In the genomic region with DNA sequence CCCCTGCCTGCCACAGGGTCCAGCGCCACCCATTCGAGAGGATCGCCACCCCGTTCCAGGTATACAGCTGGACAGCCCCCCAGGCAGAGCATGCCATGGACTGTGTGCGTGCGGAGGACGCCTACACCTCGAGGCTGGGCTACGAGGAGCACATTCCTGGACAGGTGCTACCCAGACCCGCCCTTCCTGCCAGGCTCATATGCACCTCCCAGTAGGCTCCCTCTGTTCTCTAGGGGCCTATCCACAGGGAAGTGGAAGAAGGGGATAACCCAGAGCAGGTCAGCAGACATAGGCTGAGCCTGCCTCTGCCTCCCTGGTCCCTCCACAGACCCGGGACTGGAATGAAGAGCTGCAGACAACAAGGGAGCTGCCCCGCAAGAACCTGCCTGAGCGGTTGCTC, we compare ENCODE assay signal across 25 mouse cellular contexts. TPM values are rescaled to one million over a fixed set of nuclear protein-coding genes. Genes with fewer than 3 reads are reported as not detected.
DNase-seq lines count a peak whose midpoint lies in the region; ATAC-seq and TF ChIP-seq lines count a peak whose summit lies in the region.
"Had no signal": no experiment of that assay in that cellular context is flagged by ENCODE, and none has a peak within 500 bp of the region (broad histone marks: within the 10 kb centered on the region; RNA-seq: fewer than 3 reads in every experiment).

No protein-coding gene starts in this region.

- TF ChIP-seq CTCF in stomach, postnatal 0 days (IDR thresholded peaks at IDR 0.05; ENCODE audit: low read depth): no peak
- TF ChIP-seq CTCF in gastrocnemius, adult 2 months (IDR thresholded peaks at IDR 0.05): no peak

- 93% methylated on average over 13 of the region's 13 CpGs for WGBS in stomach, embryonic 16.5 days
- WGBS in stomach, postnatal 0 days: 92% methylated on average over 13 of the region's 13 CpGs
- WGBS in intestine, embryonic 15.5 days: 92% methylated on average over 13 of the region's 13 CpGs

- no peaks in the 10 kb centered on the region for H3K27me3 ChIP-seq in stomach, embryonic 16.5 days (ENCODE audit: control insufficient read depth, insufficient read depth, low read length)
- no peaks in the 10 kb centered on the region for H3K27me3 ChIP-seq in stomach, postnatal 0 days (ENCODE audit: control insufficient read depth, insufficient read depth, low read length)
- no peaks in the 10 kb centered on the region for H3K27me3 ChIP-seq in intestine, embryonic 15.5 days (replicated peaks)
- H3K27me3 ChIP-seq: heart, embryonic 12.5 days; heart, embryonic 15.5 days; hindbrain, embryonic 12.5 days; hindbrain, embryonic 15.5 days had no signal

- no peak overlapping the region for H3K27ac ChIP-seq in stomach, embryonic 16.5 days (ENCODE audit: low read length)
- H3K27ac ChIP-seq in stomach, postnatal 0 days (replicated peaks): no peak overlapping the region
- H3K27ac ChIP-seq in intestine, embryonic 15.5 days: no peak overlapping the region
- H3K27ac ChIP-seq in gastrocnemius, adult 2 months: no peak overlapping the region
- H3K27ac ChIP-seq: heart, embryonic 15.5 days; hindbrain, embryonic 12.5 days; hindbrain, embryonic 15.5 days had no signal

- no peaks in the 10 kb centered on the region for H3K4me1 ChIP-seq in stomach, embryonic 16.5 days (ENCODE audit: control insufficient read depth, insufficient read depth, low read length)
- no peaks in the 10 kb centered on the region for H3K4me1 ChIP-seq in stomach, postnatal 0 days (replicated peaks; ENCODE audit: control insufficient read depth, insufficient read depth)
- H3K4me1 ChIP-seq in intestine, embryonic 15.5 days (replicated peaks): no peaks in the 10 kb centered on the region
- H3K4me1 ChIP-seq: hindbrain, embryonic 12.5 days; hindbrain, embryonic 15.5 days had no signal

- no peak for TF ChIP-seq EP300 in stomach, postnatal 0 days (optimal IDR thresholded peaks at IDR 0.05)

- peak; percentile 87 for DNase-seq in heart, adult 11 months
- no peak for DNase-seq in heart, postnatal 4 days
- DNase-seq in stomach, postnatal 0 days (ENCODE audit: low spot score): no peak
- DNase-seq in gastrocnemius, adult 2 months: no peak
- DNase-seq: adrenal gland, adult 8-10 months; adrenal gland, postnatal 25 days; cerebellum, adult 11-12 months; cerebellum, adult 9-10 months; cerebellum, postnatal 25 days; forebrain, postnatal 0 days; gastrocnemius, postnatal 10 days; heart, postnatal 10 days; kidney, adult 11 months; kidney, adult 8-10 months had no signal

- no peaks in the 10 kb centered on the region; the same call in 1 of the 2 replicates for H3K9me3 ChIP-seq in stomach, embryonic 16.5 days (replicated peaks; ENCODE audit: control insufficient read depth, low read length)
- no peaks in the 10 kb centered on the region for H3K9me3 ChIP-seq in stomach, postnatal 0 days (ENCODE audit: control insufficient read depth, low read length)
- H3K9me3 ChIP-seq in intestine, embryonic 15.5 days: no peaks in the 10 kb centered on the region
- H3K9me3 ChIP-seq: heart, embryonic 12.5 days; hindbrain, embryonic 12.5 days; hindbrain, embryonic 15.5 days had no signal

- intact Hi-C loops in gastrocnemius, adult 2 months (cut with DNase I): no loop called here

- ATAC-seq in stomach, embryonic 16.5 days (ENCODE audit: insufficient read depth, low FRiP score): peak; percentile 42; the same call in 1 of the 2 replicates
- no peak for ATAC-seq in stomach, postnatal 0 days (ENCODE audit: low FRiP score, low TSS enrichment)
- ATAC-seq in intestine, embryonic 15.5 days: 0 out of 2 replicates have a peak, but pooled peaks have one; percentile 19
- no peak for ATAC-seq in CD4-positive, CD25-positive, alpha-beta regulatory T cell, adult 4 months
- ATAC-seq: activated CD4-positive, CD25-positive, alpha-beta regulatory T cell, adult 4 months; forebrain, embryonic 14.5 days; forebrain, postnatal 0 days had no signal

- no peak overlapping the region for H3K9ac ChIP-seq in stomach, embryonic 16.5 days (ENCODE audit: low read length)
- H3K9ac ChIP-seq in stomach, postnatal 0 days (ENCODE audit: low read length): no peak overlapping the region
- no peak overlapping the region for H3K9ac ChIP-seq in intestine, embryonic 15.5 days
- H3K9ac ChIP-seq: forebrain, postnatal 0 days; heart, embryonic 12.5 days; heart, embryonic 15.5 days; hindbrain, embryonic 12.5 days; hindbrain, embryonic 15.5 days had no signal

- H3K36me3 ChIP-seq in stomach, embryonic 16.5 days (ENCODE audit: control insufficient read depth, insufficient read depth, low read length): peaks cover 36% of the 10 kb centered on the region
- H3K36me3 ChIP-seq in stomach, postnatal 0 days (ENCODE audit: control insufficient read depth, insufficient read depth, low read length): peaks cover 52% of the 10 kb centered on the region
- peaks cover 71% of the 10 kb centered on the region for H3K36me3 ChIP-seq in intestine, embryonic 15.5 days

- no peak overlapping the region for H3K4me3 ChIP-seq in stomach, embryonic 16.5 days (replicated peaks; ENCODE audit: low read length)
- no peak overlapping the region for H3K4me3 ChIP-seq in stomach, postnatal 0 days (ENCODE audit: low read depth, low read length)
- no peak overlapping the region for H3K4me3 ChIP-seq in intestine, embryonic 15.5 days (replicated peaks)
- H3K4me3 ChIP-seq in gastrocnemius, adult 2 months: no peak overlapping the region
- H3K4me3 ChIP-seq: heart, embryonic 12.5 days; heart, embryonic 15.5 days; hindbrain, embryonic 12.5 days; hindbrain, embryonic 15.5 days had no signal

- H3K4me2 ChIP-seq in stomach, embryonic 16.5 days (ENCODE audit: low read depth, low read length): no peak overlapping the region
- H3K4me2 ChIP-seq in stomach, postnatal 0 days (replicated peaks; ENCODE audit: low read depth): no peak overlapping the region
- no peak overlapping the region for H3K4me2 ChIP-seq in intestine, embryonic 15.5 days (replicated peaks)
- H3K4me2 ChIP-seq: heart, embryonic 12.5 days; heart, embryonic 15.5 days; hindbrain, embryonic 12.5 days; hindbrain, embryonic 15.5 days had no signal

RNA-seq across cellular contexts. Expression of a gene that starts 11.0 kb away (rescaled TPM):
- total RNA-seq in heart, postnatal 4 days (2021): 100 to 1,000 TPM; 220 to 229 TPM
- 41.3 and 42.5 TPM in 2 replicates for polyA plus RNA-seq in stomach, embryonic 16.5 days (2015; fragmentation: Nextera tagmentation; extraction: Ambion mirVana)
- 17.8 and 19.9 TPM in 2 replicates for polyA plus RNA-seq in stomach, postnatal 0 days (2015; fragmentation: Nextera tagmentation; extraction: Ambion mirVana)
- polyA plus RNA-seq in intestine, embryonic 15.5 days (2015; fragmentation: Nextera tagmentation; extraction: Ambion mirVana): 56.4 and 61.4 TPM in 2 replicates
- 100 to 1,000 TPM in 1 of 2 experiments, 10 to 100 TPM in 1; 84.7 to 110 TPM for total RNA-seq in gastrocnemius, adult 2 months (2021)
- polyA plus RNA-seq in CD4-positive, CD25-positive, alpha-beta regulatory T cell, adult 4 months (2017; shearing (Covaris generic)): 10 to 100 TPM in 1 of 2 experiments, 1 to 10 TPM in 1; 7.8 to 12.2 TPM

RNA-seq across cellular contexts. Expression of a gene that starts 40.9 kb away (rescaled TPM):
- under 1 TPM; 0.60 to 0.72 TPM for total RNA-seq in heart, postnatal 4 days (2021)
- polyA plus RNA-seq in stomach, embryonic 16.5 days (2015; fragmentation: Nextera tagmentation; extraction: Ambion mirVana): 0.37 and 0.41 TPM in 2 replicates
- 0.55 and 0.62 TPM in 2 replicates for polyA plus RNA-seq in stomach, postnatal 0 days (2015; fragmentation: Nextera tagmentation; extraction: Ambion mirVana)
- polyA plus RNA-seq in intestine, embryonic 15.5 days (2015; fragmentation: Nextera tagmentation; extraction: Ambion mirVana): 0.52 and 0.54 TPM in 2 replicates
- under 1 TPM; 0.10 to 0.17 TPM for total RNA-seq in gastrocnemius, adult 2 months (2021)
- not detected for polyA plus RNA-seq in CD4-positive, CD25-positive, alpha-beta regulatory T cell, adult 4 months (2017; shearing (Covaris generic))
- total RNA-seq: common myeloid progenitor, adult 5-6 weeks; granulocyte monocyte progenitor cell, adult 5-6 weeks had no signal
- polyA plus RNA-seq: activated CD4-positive, CD25-positive, alpha-beta regulatory T cell, adult 4 months had no signal

RNA-seq across cellular contexts. Expression of a gene that starts 49.6 kb away (rescaled TPM):
- 10 to 100 TPM; 47.8 to 53.8 TPM for total RNA-seq in heart, postnatal 4 days (2021)
- polyA plus RNA-seq in stomach, embryonic 16.5 days (2015; fragmentation: Nextera tagmentation; extraction: Ambion mirVana): 10.9 and 11.8 TPM in 2 replicates
- 7.6 and 8.2 TPM in 2 replicates for polyA plus RNA-seq in stomach, postnatal 0 days (2015; fragmentation: Nextera tagmentation; extraction: Ambion mirVana)
- 12.1 and 12.4 TPM in 2 replicates for polyA plus RNA-seq in intestine, embryonic 15.5 days (2015; fragmentation: Nextera tagmentation; extraction: Ambion mirVana)
- 1 to 10 TPM; 6.1 to 7.0 TPM for total RNA-seq in gastrocnemius, adult 2 months (2021)
- 1 to 10 TPM; 1.3 to 1.9 TPM for polyA plus RNA-seq in CD4-positive, CD25-positive, alpha-beta regulatory T cell, adult 4 months (2017; shearing (Covaris generic))

Comparison
In these comparisons a context has a peak if more than half of its experiments do, and no peak if none do; other contexts are left out.
1. ATAC-seq: peak in stomach, embryonic 16.5 days (single experiment) and intestine, embryonic 15.5 days (single experiment); none in stomach, postnatal 0 days (single experiment) and CD4-positive, CD25-positive, alpha-beta regulatory T cell, adult 4 months (single experiment).